Mouse (Mus musculus) MEL (cell line): ENCODE data around the gene Clec4e. TPM values are rescaled to one million over a fixed set of nuclear protein-coding genes. Genes with fewer than 3 reads are reported as not detected.
A peak's percentile ranks its signal among the peaks of the same experiment; 100 is the strongest.

Experiments used
- DNase-seq: peaks from one replicate; pipeline ENCODE4 v3.0.0; 2011; ENCODE audit warnings: low read depth, low spot score
- H3K27ac ChIP-seq: 2 replicates; pipeline ENCODE4 v1.5.1; 2012; ENCODE audit warnings: low read depth, mild to moderate bottlenecking, control low read depth, low read length, moderate library complexity; ENCODE audit not compliant: control insufficient read depth
- H3K27me3 ChIP-seq, 2 experiments: fragments of 150-350 bp in 1 of 2; sonication (generic) in 1 of 2; 2 replicates each; pipeline ENCODE4 v1.6.1; 2012; ENCODE audit warnings: low read length in 2 of 2, mild to moderate bottlenecking in 2 of 2, improper control_type of control experiment in 1 of 2, moderate library complexity in 1 of 2; ENCODE audit not compliant: insufficient read depth in 2 of 2, control insufficient read depth in 1 of 2
- H3K36me3 ChIP-seq, 2 experiments: 2 replicates each; pipeline ENCODE4 v1.6.1; 2012 to 2014; ENCODE audit warnings: low read length in 2 of 2, improper control_type of control experiment in 1 of 2, inconsistent platforms in 1 of 2, mild to moderate bottlenecking in 1 of 2; ENCODE audit not compliant: insufficient read depth in 2 of 2, control insufficient read depth in 1 of 2
- H3K4me1 ChIP-seq, 2 experiments: fragments of 150-350 bp in 1 of 2; sonication (generic) in 1 of 2; 2 replicates each; pipeline ENCODE4 v1.6.1; 2012; ENCODE audit warnings: low read length in 2 of 2, improper control_type of control experiment in 1 of 2, mild to moderate bottlenecking in 1 of 2; ENCODE audit not compliant: insufficient read depth in 2 of 2, control insufficient read depth in 1 of 2
- H3K4me3 ChIP-seq, 2 experiments: fragments of 150-350 bp in 1 of 2; sonication (generic) in 1 of 2; 2 replicates each; pipeline ENCODE4 v1.5.1; 2012; ENCODE audit warnings: low read depth in 2 of 2, low read length in 2 of 2, mild to moderate bottlenecking in 2 of 2, moderate library complexity in 2 of 2, control low read depth in 1 of 2, improper control_type of control experiment in 1 of 2; ENCODE audit not compliant: control insufficient read depth in 1 of 2, insufficient read depth in 1 of 2
- H3K79me2 ChIP-seq: 2 replicates; pipeline ENCODE4 v1.6.1; 2012; ENCODE audit warnings: mild to moderate bottlenecking, low read length, moderate library complexity; ENCODE audit not compliant: control insufficient read depth, poor library complexity, insufficient read depth
- H3K9ac ChIP-seq: 2 replicates; pipeline ENCODE4 v1.6.1; 2012; ENCODE audit warnings: low read depth, mild to moderate bottlenecking, control low read depth, low read length, moderate library complexity; ENCODE audit not compliant: control insufficient read depth, poor library complexity, severe bottlenecking
- H3K9me3 ChIP-seq: fragments of 150-350 bp; sonication (generic); replicated peaks from 2 replicates; pipeline ENCODE4 v1.6.1; 2012; ENCODE audit warnings: mild to moderate bottlenecking, low read length, improper control_type of control experiment, moderate library complexity; ENCODE audit not compliant: insufficient read depth
- BHLHE40 ChIP-seq: IDR thresholded peaks from 2 replicates; pipeline ENCODE4 v1.6.1; 2012; ENCODE audit warnings: low read depth, mild to moderate bottlenecking, inconsistent platforms, low read length, improper control_type of control experiment, borderline replicate concordance
- CHD1 ChIP-seq: IDR thresholded peaks from 2 replicates; pipeline ENCODE4 v1.6.1; 2012; ENCODE audit warnings: low read depth, mild to moderate bottlenecking, inconsistent platforms, low read length, improper control_type of control experiment
- CHD2 ChIP-seq: IDR thresholded peaks from 2 replicates; pipeline ENCODE4 v1.6.1; 2011; ENCODE audit warnings: low read length, improper control_type of control experiment
- ELF1 ChIP-seq: IDR thresholded peaks from 2 replicates; pipeline ENCODE4 v1.6.1; 2014; ENCODE audit warnings: low read depth, mild to moderate bottlenecking, inconsistent platforms, low read length, improper control_type of control experiment, moderate library complexity
- EP300 ChIP-seq, 2 experiments: IDR thresholded peaks; 2 replicates each; pipeline ENCODE4 v1.6.1; 2011; ENCODE audit warnings: improper control_type of control experiment in 2 of 2, low read length in 2 of 2, low read depth in 1 of 2, mild to moderate bottlenecking in 1 of 2
- ETS1 ChIP-seq: IDR thresholded peaks from 2 replicates; pipeline ENCODE4 v1.6.1; 2012; ENCODE audit warnings: low read depth, mild to moderate bottlenecking, inconsistent platforms, low read length, improper control_type of control experiment, moderate library complexity
- GABPA ChIP-seq: IDR thresholded peaks from 2 replicates; pipeline ENCODE4 v1.6.1; 2012; ENCODE audit warnings: low read depth, mild to moderate bottlenecking, inconsistent platforms, low read length, improper control_type of control experiment, moderate library complexity
- GATA1 ChIP-seq: IDR thresholded peaks from 2 replicates; pipeline ENCODE4 v1.6.1; 2011; ENCODE audit warnings: low read depth, low read length, improper control_type of control experiment
- HCFC1 ChIP-seq: IDR thresholded peaks from 2 replicates; pipeline ENCODE4 v1.6.1; 2012; ENCODE audit warnings: low read depth, mild to moderate bottlenecking, inconsistent platforms, low read length, improper control_type of control experiment, moderate library complexity
- KAT2A ChIP-seq: conservative IDR thresholded peaks from 2 replicates; pipeline ENCODE4 v1.6.1; 2012; ENCODE audit warnings: low read depth, low read length, improper control_type of control experiment, inconsistent platforms
- MAFK ChIP-seq: IDR thresholded peaks from 2 replicates; pipeline ENCODE4 v1.6.1; 2011; ENCODE audit warnings: low read depth, mild to moderate bottlenecking, low read length, improper control_type of control experiment, borderline replicate concordance
- MAX ChIP-seq: IDR thresholded peaks from 2 replicates; pipeline ENCODE4 v1.6.1; 2011; ENCODE audit warnings: low read length, improper control_type of control experiment
- MAZ ChIP-seq: IDR thresholded peaks from 2 replicates; pipeline ENCODE4 v1.6.1; 2012; ENCODE audit warnings: low read depth, mild to moderate bottlenecking, inconsistent platforms, low read length, improper control_type of control experiment
- MEF2A ChIP-seq: IDR thresholded peaks from 2 replicates; pipeline ENCODE4 v1.6.1; 2014; ENCODE audit warnings: low read depth, mild to moderate bottlenecking, inconsistent platforms, low read length, improper control_type of control experiment; ENCODE audit not compliant: poor library complexity, insufficient replicate concordance, severe bottlenecking; ENCODE audit errors: extremely low read depth
- MXI1 ChIP-seq: IDR thresholded peaks from 2 replicates; pipeline ENCODE4 v1.6.1; 2011; ENCODE audit warnings: mild to moderate bottlenecking, low read depth, low read length, improper control_type of control experiment
- MYB ChIP-seq: IDR thresholded peaks from 2 replicates; pipeline ENCODE4 v1.6.1; 2011; ENCODE audit warnings: mild to moderate bottlenecking, low read depth, low read length, improper control_type of control experiment
- NRF1 ChIP-seq: IDR thresholded peaks from 2 replicates; pipeline ENCODE4 v1.6.1; 2014; ENCODE audit warnings: low read depth, mild to moderate bottlenecking, inconsistent platforms, low read length, improper control_type of control experiment, moderate library complexity; ENCODE audit not compliant: poor library complexity, insufficient read depth, severe bottlenecking
- POLR2A ChIP-seq, 2 experiments: IDR thresholded peaks; 2 replicates each; pipeline ENCODE4 v1.6.1; 2011 to 2012; ENCODE audit warnings: low read length in 2 of 2, mild to moderate bottlenecking in 2 of 2, control low read depth in 1 of 2, improper control_type of control experiment in 1 of 2, low read depth in 1 of 2, moderate library complexity in 1 of 2; ENCODE audit not compliant: control insufficient read depth in 1 of 2, insufficient read depth in 1 of 2, poor library complexity in 1 of 2
- POLR2AphosphoS2 ChIP-seq: IDR thresholded peaks from 2 replicates; pipeline ENCODE4 v1.6.1; 2011; ENCODE audit warnings: low read length, improper control_type of control experiment
- RCOR1 ChIP-seq: IDR thresholded peaks from 2 replicates; pipeline ENCODE4 v1.6.1; 2012; ENCODE audit warnings: low read depth, mild to moderate bottlenecking, inconsistent platforms, low read length, improper control_type of control experiment
- SIN3A ChIP-seq: IDR thresholded peaks from 2 replicates; pipeline ENCODE4 v1.6.1; 2012; ENCODE audit warnings: low read length, improper control_type of control experiment, inconsistent platforms
- SMC3 ChIP-seq: IDR thresholded peaks from 2 replicates; pipeline ENCODE4 v1.6.1; 2011; ENCODE audit warnings: low read depth, low read length, improper control_type of control experiment
- TBP ChIP-seq: IDR thresholded peaks from 2 replicates; pipeline ENCODE4 v1.8.0; 2011; ENCODE audit warnings: low read depth, low read length, improper control_type of control experiment
- TCF12 ChIP-seq: IDR thresholded peaks from 2 replicates; pipeline ENCODE4 v1.6.1; 2014; ENCODE audit warnings: low read depth, mild to moderate bottlenecking, inconsistent platforms, low read length, improper control_type of control experiment, moderate library complexity
- UBTF ChIP-seq: IDR thresholded peaks from 2 replicates; pipeline ENCODE4 v1.6.1; 2012; ENCODE audit warnings: low read depth, mild to moderate bottlenecking, inconsistent platforms, low read length, improper control_type of control experiment, moderate library complexity, borderline replicate concordance; ENCODE audit not compliant: insufficient read depth
- USF1 ChIP-seq: IDR thresholded peaks from 2 replicates; pipeline ENCODE4 v1.6.1; 2014; ENCODE audit warnings: low read depth, mild to moderate bottlenecking, inconsistent platforms, low read length, improper control_type of control experiment, moderate library complexity
- USF2 ChIP-seq, 2 experiments: IDR thresholded peaks; 2 replicates each; pipeline ENCODE4 v1.6.1; 2011 to 2012; ENCODE audit warnings: improper control_type of control experiment in 2 of 2, low read length in 2 of 2, borderline replicate concordance in 1 of 2, inconsistent platforms in 1 of 2, low read depth in 1 of 2, mild to moderate bottlenecking in 1 of 2; ENCODE audit not compliant: insufficient read depth in 1 of 2
- ZMIZ1 ChIP-seq: IDR thresholded peaks from 2 replicates; pipeline ENCODE4 v1.6.1; 2012; ENCODE audit warnings: low read depth, mild to moderate bottlenecking, inconsistent platforms, low read length, improper control_type of control experiment, moderate library complexity
- polyA plus RNA-seq, 2 experiments: library from polyadenylated mRNA; stranded (reverse) in 1 of 2; unstranded in 1 of 2; fragments of >175 nt in 1 of 2; fragments of >200 nt in 1 of 2; gene quantifications; 2 replicates each; pipeline versions ENCODE4 v1.2.1 to v1.2.4; 2012; ENCODE audit warnings: low replicate concordance in 2 of 2, low read depth in 1 of 2; ENCODE audit not compliant: insufficient read length in 2 of 2, insufficient read depth in 1 of 2, missing spikeins in 1 of 2
- total RNA-seq: library from RNA; depleted of rRNA; stranded (reverse); fragments of 300-350 nt; gene quantifications from 2 replicates; pipeline ENCODE4 v1.2.3, GENCODE M21; 2012

The Clec4e gene
- total and polyA plus RNA-seq, 3 experiments: 0.23 to 0.40 TPM; not detected in 1

GRCm38 (mm10) chr6:123266945-123267344, 22.7 kb downstream of the Clec4e start (continued):
- TF ChIP-seq MAZ: no peak
- TF ChIP-seq POLR2A (IDR thresholded peaks at IDR 0.05; ENCODE audit: control insufficient read depth in 1 of 2, insufficient read depth in 1 of 2, low read depth in 1 of 2, low read length in 2 of 2, poor library complexity in 1 of 2): peak in 1 of 2 experiments; percentile 32; a peak in 1 of 4 replicates
- 0 out of 2 replicates have a peak, but pooled peaks have one; percentile 40 for TF ChIP-seq RCOR1
- TF ChIP-seq ZMIZ1: no peak
- no peak for TF ChIP-seq SIN3A
- peak; percentile 70 for TF ChIP-seq MYB
- TF ChIP-seq UBTF: no peak
- no peak for TF ChIP-seq SMC3
- no peak for TF ChIP-seq CHD2
- TF ChIP-seq HCFC1: 0 out of 2 replicates have a peak, but pooled peaks have one; percentile 18
- TF ChIP-seq KAT2A: no peak
- TF ChIP-seq NRF1: no peak
- no peak for TF ChIP-seq CHD1
- TF ChIP-seq ELF1: no peak

- peak; percentile 85 for DNase-seq
- peaks cover 21 to 25% of the 10 kb centered on the region in 2 experiments for H3K4me1 ChIP-seq
- H3K36me3 ChIP-seq: peaks cover 0 to 37% of the 10 kb centered on the region in 2 experiments; a peak in 2 of 4 replicates
These were observed 23.9 kb downstream of the Clec4e start for GRCm38 (mm10) chr6:123265809-123266208.

GRCm38 (mm10) chr6:123264194-123264593, 25.5 kb downstream of the Clec4e start:
- Histone ChIP-seq H3K27me3 (no peaks in the 10 kb centered on the region), H3K4me1 (peaks cover 21 to 27% of the 10 kb centered on the region in 2 experiments)
- peak; percentile 19; the same call in 1 of the 2 replicates for TF ChIP-seq BHLHE40
- no peak for TF ChIP-seq SIN3A
- TF ChIP-seq ETS1: peak; percentile 58
- TF ChIP-seq MEF2A: no peak
- TF ChIP-seq USF1: no peak
- 0 out of 2 replicates have a peak, but pooled peaks have one; percentile 37 for TF ChIP-seq GATA1
- TF ChIP-seq KAT2A: no peak
- TF ChIP-seq USF2 (IDR thresholded peaks at IDR 0.05; ENCODE audit: borderline replicate concordance in 1 of 2, insufficient read depth in 1 of 2, low read depth in 1 of 2, low read length in 2 of 2): no peak
- no peak for TF ChIP-seq RCOR1
- peak in 1 of 2 experiments; percentile 37; a peak in 2 of 4 replicates for TF ChIP-seq EP300 (IDR thresholded peaks at IDR 0.05; ENCODE audit: low read depth in 1 of 2, low read length in 2 of 2)
- TF ChIP-seq POLR2AphosphoS2: no peak
- TF ChIP-seq TCF12: 0 out of 2 replicates have a peak, but pooled peaks have one; percentile 16
- TF ChIP-seq TBP: no peak
- TF ChIP-seq MXI1: 0 out of 2 replicates have a peak, but pooled peaks have one; percentile 23
- TF ChIP-seq, all 39 proteins: peak for 6
- no peaks in the 10 kb centered on the region for H3K79me2 ChIP-seq
- peak overlapping the region; percentile 28 to 43 for H3K4me3 ChIP-seq
- H3K9ac ChIP-seq: peak overlapping the region; percentile 33; the same call in 1 of the 2 replicates
- peaks cover 0 to 40% of the 10 kb centered on the region in 2 experiments; a peak in 2 of 4 replicates for H3K36me3 ChIP-seq
- no peak overlapping the region for H3K27ac ChIP-seq
- DNase-seq: peak; percentile 40
- no peaks in the 10 kb centered on the region for H3K9me3 ChIP-seq

More at GRCm38 (mm10) chr6:123265809-123266208, 23.9 kb downstream of the Clec4e start:
- no peak overlapping the region for H3K4me3 ChIP-seq
- H3K9me3 ChIP-seq: no peaks in the 10 kb centered on the region
- TF ChIP-seq GABPA (peak; percentile 84), ETS1 (peak; percentile 78; the same call in 1 of the 2 replicates), ELF1 (no peak), MAFK (0 out of 2 replicates have a peak, but pooled peaks have one; percentile 28), EP300 (IDR thresholded peaks at IDR 0.05; ENCODE audit: low read depth in 1 of 2, low read length in 2 of 2) (peak; percentile 54 to 59; a peak in 2 of 4 replicates), MAX (0 out of 2 replicates have a peak, but pooled peaks have one; percentile 30), CHD2 (no peak)
- no peaks in the 10 kb centered on the region for H3K27me3 ChIP-seq
- H3K9ac ChIP-seq: no peak overlapping the region
- H3K79me2 ChIP-seq: no peaks in the 10 kb centered on the region
- peak overlapping the region; percentile 59 for H3K27ac ChIP-seq
